ENCODE assay signal across 26 mouse cellular contexts in the genomic region with DNA sequence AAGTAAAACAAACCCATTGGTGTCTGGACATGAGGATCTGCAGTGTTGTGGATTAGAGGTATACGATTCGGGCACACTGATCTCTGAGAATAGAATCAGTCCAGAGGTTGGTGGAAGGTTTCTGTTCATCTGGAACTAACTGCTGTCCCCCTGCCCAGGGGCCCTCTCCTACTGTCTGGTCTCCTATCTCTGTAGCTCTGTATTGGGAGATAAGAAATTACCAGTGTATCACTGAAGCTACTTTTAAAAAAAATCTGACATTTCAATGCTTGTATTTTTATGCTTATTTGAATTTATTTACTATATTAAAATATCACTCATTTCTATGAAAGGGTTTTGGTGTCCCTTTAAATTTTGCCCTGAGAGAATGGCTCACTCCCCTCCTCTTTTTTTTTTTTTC. TPM values are rescaled to one million over a fixed set of nuclear protein-coding genes. Genes with fewer than 3 reads are reported as not detected.
"Had no signal": no experiment of that assay in that cellular context is flagged by ENCODE, and none has a peak within 500 bp of the region (broad histone marks: within the 10 kb centered on the region; RNA-seq: fewer than 3 reads in every experiment).

No protein-coding gene starts in this region.

- H3K36me3 ChIP-seq: embryonic facial prominence, embryonic 10.5 days; embryonic facial prominence, embryonic 12.5 days; embryonic facial prominence, embryonic 13.5 days; embryonic facial prominence, embryonic 15.5 days; forebrain, embryonic 10.5 days; forebrain, embryonic 12.5 days; forebrain, embryonic 15.5 days; heart, embryonic 10.5 days had no signal

- ATAC-seq: forebrain, embryonic 13.5 days; forebrain, embryonic 14.5 days; forebrain, embryonic 15.5 days; forebrain, embryonic 16.5 days; forebrain, postnatal 0 days had no signal

- H3K4me2 ChIP-seq: embryonic facial prominence, embryonic 12.5 days; embryonic facial prominence, embryonic 13.5 days; embryonic facial prominence, embryonic 15.5 days; forebrain, embryonic 12.5 days; forebrain, embryonic 13.5 days; forebrain, embryonic 15.5 days had no signal

- H3K4me1 ChIP-seq: embryonic facial prominence, embryonic 10.5 days; embryonic facial prominence, embryonic 12.5 days; embryonic facial prominence, embryonic 13.5 days; embryonic facial prominence, embryonic 15.5 days; forebrain, embryonic 15.5 days had no signal

- H3K27ac ChIP-seq: embryonic facial prominence, embryonic 10.5 days; embryonic facial prominence, embryonic 12.5 days; embryonic facial prominence, embryonic 13.5 days; embryonic facial prominence, embryonic 15.5 days; forebrain, embryonic 10.5 days; forebrain, embryonic 12.5 days; forebrain, embryonic 13.5 days; forebrain, embryonic 15.5 days; gastrocnemius, adult 2 months; heart, adult 2 months; heart, embryonic 10.5 days had no signal

- H3K9ac ChIP-seq: embryonic facial prominence, embryonic 12.5 days; embryonic facial prominence, embryonic 13.5 days; embryonic facial prominence, embryonic 15.5 days; forebrain, embryonic 12.5 days; forebrain, embryonic 13.5 days; forebrain, embryonic 15.5 days; forebrain, postnatal 0 days had no signal

- H3K27me3 ChIP-seq: embryonic facial prominence, embryonic 12.5 days; embryonic facial prominence, embryonic 13.5 days; embryonic facial prominence, embryonic 15.5 days; forebrain, embryonic 12.5 days; forebrain, embryonic 13.5 days; forebrain, embryonic 15.5 days had no signal

- H3K4me3 ChIP-seq: embryonic facial prominence, embryonic 10.5 days; embryonic facial prominence, embryonic 12.5 days; embryonic facial prominence, embryonic 13.5 days; embryonic facial prominence, embryonic 15.5 days; erythroblast, embryonic 14.5 days; forebrain, embryonic 10.5 days; forebrain, embryonic 12.5 days; forebrain, embryonic 13.5 days; forebrain, embryonic 15.5 days; gastrocnemius, adult 2 months; heart, adult 2 months; heart, embryonic 10.5 days had no signal

- DNase-seq: cerebellum, postnatal 10 days; cerebellum, postnatal 14 days; cerebellum, postnatal 25 days; cerebellum, postnatal 36 days; embryo, embryonic 11 days; forebrain, postnatal 0 days; gastrocnemius, adult 2 months; gastrocnemius, postnatal 10 days; gastrocnemius, postnatal 14 days; gastrocnemius, postnatal 25 days; gastrocnemius, postnatal 36 days; heart, adult 11 months; heart, adult 18-20 months; heart, adult 2 months had no signal

- H3K9me3 ChIP-seq: embryonic facial prominence, embryonic 10.5 days; embryonic facial prominence, embryonic 12.5 days; embryonic facial prominence, embryonic 13.5 days; embryonic facial prominence, embryonic 15.5 days; forebrain, embryonic 10.5 days; forebrain, embryonic 12.5 days; forebrain, embryonic 13.5 days; forebrain, embryonic 15.5 days; heart, embryonic 10.5 days had no signal

RNA-seq across cellular contexts. Expression of a gene that starts 18.8 kb away (rescaled TPM):
- polyA plus RNA-seq: forebrain, embryonic 14.5 days had no signal
